Mouse (Mus musculus) midbrain, embryonic 16.5 days (tissue): ENCODE results near the gene Sirt2. TPM values are rescaled to one million over a fixed set of nuclear protein-coding genes. Genes with fewer than 3 reads are reported as not detected.

Experiments
- ATAC-seq: fragments of 200-750 bp; cut with Nextera tagmentation; 2 replicates; pipeline ENCODE4 v1.8.0; 2017; ENCODE audit warnings: moderate TSS enrichment
- H3K27ac ChIP-seq: fragments of 300-500 bp; sonication (generic); 2 replicates; pipeline ENCODE4 v1.5.1; 2014; ENCODE audit warnings: mild to moderate bottlenecking, low read length, mixed read lengths
- H3K27me3 ChIP-seq: fragments of 300-500 bp; sonication (generic); 2 replicates; pipeline ENCODE4 v1.6.1; 2014; ENCODE audit warnings: low read depth, low read length, mixed read lengths; ENCODE audit not compliant: control insufficient read depth, insufficient read depth
- H3K36me3 ChIP-seq: fragments of 300-500 bp; sonication (generic); 2 replicates; pipeline ENCODE4 v1.6.1; 2014; ENCODE audit warnings: mild to moderate bottlenecking, low read length, moderate library complexity, mixed read lengths; ENCODE audit not compliant: control insufficient read depth, insufficient read depth
- H3K4me1 ChIP-seq: fragments of 300-500 bp; sonication (generic); 2 replicates; pipeline ENCODE4 v1.6.1; 2014; ENCODE audit warnings: mild to moderate bottlenecking, low read length, mixed read lengths; ENCODE audit not compliant: control insufficient read depth, insufficient read depth
- H3K4me2 ChIP-seq: fragments of 300-500 bp; sonication (generic); 2 replicates; pipeline ENCODE4 v1.6.1; 2014; ENCODE audit warnings: mild to moderate bottlenecking, low read length, mixed read lengths
- H3K4me3 ChIP-seq: fragments of 300-500 bp; sonication (generic); 2 replicates; pipeline ENCODE4 v1.5.1; 2014; ENCODE audit warnings: low read depth, mild to moderate bottlenecking, low read length, moderate library complexity, mixed read lengths
- H3K9ac ChIP-seq: fragments of 300-500 bp; sonication (generic); 2 replicates; pipeline ENCODE4 v1.6.1; 2014; ENCODE audit warnings: low read depth, low read length, mixed read lengths
- H3K9me3 ChIP-seq: fragments of 300-500 bp; sonication (generic); replicated peaks from 2 replicates; pipeline ENCODE4 v1.6.1; 2014; ENCODE audit warnings: mild to moderate bottlenecking, low read length, mixed read lengths; ENCODE audit not compliant: control insufficient read depth, poor library complexity, severe bottlenecking
- WGBS: fragments of 180-500 bp; shearing (Covaris S2); extraction: QIAGEN DNeasy Blood & Tissue Kit; methylation state at CpG from one replicate; pipeline ENCODE4 v1.1.7; 2014; 5-methylcytosine and 5-hydroxymethylcytosine counted together
- polyA plus RNA-seq: library from polyadenylated mRNA; unstranded; fragments of >200 nt; fragmentation: Nextera tagmentation; extraction: Ambion mirVana; gene quantifications from 2 replicates; pipeline ENCODE4 v1.2.1, GENCODE M21; 2015

The Sirt2 gene
- polyA plus RNA-seq, 1 experiment from 2014 or later = 117 TPM

- H3K9ac ChIP-seq = no peak overlapping the region
- H3K36me3 ChIP-seq = peaks cover 9% of the 10 kb centered on the region; the same call in 1 of the 2 replicates
- no peak overlapping the region for H3K4me2 ChIP-seq
- peaks cover 13% of the 10 kb centered on the region for H3K4me1 ChIP-seq
- H3K9me3 ChIP-seq = no peaks in the 10 kb centered on the region
- no peak overlapping the region for H3K27ac ChIP-seq
- ATAC-seq = no peak
- no peak overlapping the region for H3K4me3 ChIP-seq
- 87% methylated on average over 11 of the region's 11 CpGs for WGBS
- no peaks in the 10 kb centered on the region for H3K27me3 ChIP-seq
Measured at GRCm38 (mm10) chr7:28771867-28772266, 5.3 kb downstream of the Sirt2 start.

GRCm38 (mm10) chr7:28773163-28773562, 6.6 kb downstream of the Sirt2 start:
- no peaks in the 10 kb centered on the region for H3K27me3 ChIP-seq
- H3K27ac ChIP-seq = no peak overlapping the region
- no peaks in the 10 kb centered on the region for H3K9me3 ChIP-seq
- 81% methylated on average over 3 of the region's 3 CpGs for WGBS
- no peak for ATAC-seq
- no peak overlapping the region for H3K9ac ChIP-seq
- H3K4me1 ChIP-seq = peaks cover 4% of the 10 kb centered on the region
- no peak overlapping the region for H3K4me3 ChIP-seq
- no peak overlapping the region for H3K4me2 ChIP-seq
- H3K36me3 ChIP-seq = peaks cover 11% of the 10 kb centered on the region; the same call in 1 of the 2 replicates

- 64% methylated on average over 12 of the region's 12 CpGs for WGBS
- 0 out of 2 replicates have a peak, but pooled peaks have one; percentile 50 for ATAC-seq
- no peak overlapping the region for H3K27ac ChIP-seq
Measured at GRCm38 (mm10) chr7:28774164-28774563, 7.6 kb downstream of the Sirt2 start.

GRCm38 (mm10) chr7:28775129-28775528, 8.6 kb downstream of the Sirt2 start:
- Histone ChIP-seq H3K27ac (no peak overlapping the region), H3K4me3 (no peak overlapping the region), H3K36me3 (peaks cover 14% of the 10 kb centered on the region; the same call in 1 of the 2 replicates), H3K27me3 (no peaks in the 10 kb centered on the region), H3K9ac (no peak overlapping the region), H3K4me1 (no peaks in the 10 kb centered on the region), H3K4me2 (no peak overlapping the region), H3K9me3 (no peaks in the 10 kb centered on the region)
- ATAC-seq = no peak
- WGBS = 81% methylated on average over 7 of the region's 7 CpGs

More at GRCm38 (mm10) chr7:28774164-28774563, 7.6 kb downstream of the Sirt2 start:
- no peak overlapping the region for H3K9ac ChIP-seq
- no peaks in the 10 kb centered on the region for H3K27me3 ChIP-seq
- no peak overlapping the region for H3K4me2 ChIP-seq
- H3K4me1 ChIP-seq = peaks cover under 1% of the 10 kb centered on the region; the same call in 1 of the 2 replicates
- H3K4me3 ChIP-seq = no peak overlapping the region
- H3K9me3 ChIP-seq = no peaks in the 10 kb centered on the region
- peaks cover 14% of the 10 kb centered on the region; the same call in 1 of the 2 replicates for H3K36me3 ChIP-seq

GRCm38 (mm10) chr7:28778825-28779224, 12.3 kb downstream of the Sirt2 start:
- no peak overlapping the region for H3K4me2 ChIP-seq
- H3K9ac ChIP-seq = no peak overlapping the region
- H3K27me3 ChIP-seq = no peaks in the 10 kb centered on the region
- H3K4me1 ChIP-seq = no peaks in the 10 kb centered on the region
- H3K4me3 ChIP-seq = no peak overlapping the region
- H3K36me3 ChIP-seq = peaks cover 9% of the 10 kb centered on the region; the same call in 1 of the 2 replicates
- H3K9me3 ChIP-seq = no peaks in the 10 kb centered on the region
- H3K27ac ChIP-seq = no peak overlapping the region
- 88% methylated on average over 9 of the region's 9 CpGs for WGBS
- no peak for ATAC-seq

- H3K4me3 ChIP-seq = no peak overlapping the region
- 47% methylated on average over 6 of the region's 6 CpGs for WGBS
- no peak overlapping the region for H3K9ac ChIP-seq
- no peak overlapping the region for H3K4me2 ChIP-seq
- peaks cover 9% of the 10 kb centered on the region; the same call in 1 of the 2 replicates for H3K36me3 ChIP-seq
- H3K9me3 ChIP-seq = no peaks in the 10 kb centered on the region
- H3K27me3 ChIP-seq = no peaks in the 10 kb centered on the region
- H3K4me1 ChIP-seq = no peaks in the 10 kb centered on the region
- no peak; the same call in 1 of the 2 replicates for ATAC-seq
- H3K27ac ChIP-seq = no peak overlapping the region
Measured at GRCm38 (mm10) chr7:28780067-28780658, 13.6 kb downstream of the Sirt2 start.

GRCm38 (mm10) chr7:28780857-28781256, 14.3 kb downstream of the Sirt2 start:
- no peak overlapping the region for H3K4me2 ChIP-seq
- H3K4me1 ChIP-seq = no peaks in the 10 kb centered on the region
- H3K9ac ChIP-seq = no peak overlapping the region
- no peaks in the 10 kb centered on the region for H3K9me3 ChIP-seq
- no peak overlapping the region for H3K27ac ChIP-seq
- no peak for ATAC-seq
- H3K27me3 ChIP-seq = no peaks in the 10 kb centered on the region
- H3K36me3 ChIP-seq = peaks cover 7% of the 10 kb centered on the region; the same call in 1 of the 2 replicates
- WGBS = 80% methylated on average over 7 of the region's 7 CpGs
- no peak overlapping the region for H3K4me3 ChIP-seq

GRCm38 (mm10) chr7:28781261-28781663, 14.7 kb downstream of the Sirt2 start:
- 87% methylated on average over 8 of the region's 8 CpGs for WGBS
- peaks cover 7% of the 10 kb centered on the region; the same call in 1 of the 2 replicates for H3K36me3 ChIP-seq
- no peaks in the 10 kb centered on the region for H3K4me1 ChIP-seq
- no peaks in the 10 kb centered on the region for H3K27me3 ChIP-seq
- no peak overlapping the region for H3K9ac ChIP-seq
- H3K27ac ChIP-seq = no peak overlapping the region
- no peak overlapping the region for H3K4me3 ChIP-seq
- no peaks in the 10 kb centered on the region for H3K9me3 ChIP-seq
- no peak for ATAC-seq
- H3K4me2 ChIP-seq = no peak overlapping the region

- Histone ChIP-seq H3K4me3 (no peak overlapping the region), H3K27ac (no peak overlapping the region), H3K4me1 (no peaks in the 10 kb centered on the region), H3K4me2 (no peak overlapping the region), H3K9me3 (no peaks in the 10 kb centered on the region), H3K36me3 (0 out of 2 replicates have a peak, but pooled peaks cover 2% of the 10 kb centered on the region), H3K27me3 (no peaks in the 10 kb centered on the region), H3K9ac (no peak overlapping the region)
- ATAC-seq = no peak
- 72% methylated on average over 5 of the region's 5 CpGs for WGBS
Measured at GRCm38 (mm10) chr7:28785161-28785560, 18.6 kb downstream of the Sirt2 start.
